Mouse (Mus musculus): Measurements from ENCODE around the gene Ecsit. TPM values are rescaled to one million over a fixed set of nuclear protein-coding genes. Genes with fewer than 3 reads are reported as not detected.
A peak's percentile ranks its signal among the peaks of the same experiment; 100 is the strongest.

Ecsit gene
- total RNA-seq, 2 experiments from 2014 or later: 45.8 to 46.8 TPM

DNA sequence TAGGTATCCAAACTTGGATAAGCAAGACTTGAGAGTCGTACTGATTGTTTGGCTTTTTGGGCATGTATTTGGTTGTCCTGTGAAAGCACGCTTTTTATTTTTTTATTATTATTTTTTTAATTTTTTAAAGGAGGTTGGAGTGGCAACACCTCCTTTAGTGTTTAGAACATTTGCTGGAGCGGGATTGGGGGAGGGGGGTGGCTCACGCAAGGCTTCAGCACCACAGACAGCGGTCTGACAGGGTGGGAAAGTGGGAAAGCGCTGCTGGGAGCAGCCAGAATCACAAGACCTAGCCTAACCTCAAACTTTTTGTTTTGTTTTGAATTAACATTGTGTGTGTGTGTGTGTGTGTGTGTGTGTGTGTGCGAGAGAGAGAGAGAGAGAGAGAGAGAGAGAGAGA is 31.6 kb downstream of the Ecsit start:
- no peak for DNase-seq (ENCODE audit: low spot score in 2 of 2)

DNA sequence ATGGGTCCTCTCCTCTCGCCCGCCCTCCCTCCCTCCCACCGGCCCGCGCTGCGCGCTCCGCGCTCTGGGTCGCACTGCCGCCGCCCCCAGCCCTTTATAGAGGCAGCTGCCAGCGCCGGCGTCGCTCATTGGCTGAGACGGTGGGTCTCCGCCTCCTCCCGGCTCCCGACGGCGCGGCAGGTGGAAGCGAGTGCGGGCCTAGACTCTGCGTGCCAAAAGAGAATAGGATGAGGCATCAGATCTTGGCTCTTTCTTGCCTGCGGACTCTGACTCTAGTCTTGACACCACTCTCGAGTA is 33.3 kb downstream of the Ecsit start, which contains the start of gene Elavl3:
Elavl3 (minus strand) TSS at position 66 of the 297 bp plus-strand sequence.
- DNase-seq (ENCODE audit: low spot score in 2 of 2): peak; percentile 82 to 88

DNA sequence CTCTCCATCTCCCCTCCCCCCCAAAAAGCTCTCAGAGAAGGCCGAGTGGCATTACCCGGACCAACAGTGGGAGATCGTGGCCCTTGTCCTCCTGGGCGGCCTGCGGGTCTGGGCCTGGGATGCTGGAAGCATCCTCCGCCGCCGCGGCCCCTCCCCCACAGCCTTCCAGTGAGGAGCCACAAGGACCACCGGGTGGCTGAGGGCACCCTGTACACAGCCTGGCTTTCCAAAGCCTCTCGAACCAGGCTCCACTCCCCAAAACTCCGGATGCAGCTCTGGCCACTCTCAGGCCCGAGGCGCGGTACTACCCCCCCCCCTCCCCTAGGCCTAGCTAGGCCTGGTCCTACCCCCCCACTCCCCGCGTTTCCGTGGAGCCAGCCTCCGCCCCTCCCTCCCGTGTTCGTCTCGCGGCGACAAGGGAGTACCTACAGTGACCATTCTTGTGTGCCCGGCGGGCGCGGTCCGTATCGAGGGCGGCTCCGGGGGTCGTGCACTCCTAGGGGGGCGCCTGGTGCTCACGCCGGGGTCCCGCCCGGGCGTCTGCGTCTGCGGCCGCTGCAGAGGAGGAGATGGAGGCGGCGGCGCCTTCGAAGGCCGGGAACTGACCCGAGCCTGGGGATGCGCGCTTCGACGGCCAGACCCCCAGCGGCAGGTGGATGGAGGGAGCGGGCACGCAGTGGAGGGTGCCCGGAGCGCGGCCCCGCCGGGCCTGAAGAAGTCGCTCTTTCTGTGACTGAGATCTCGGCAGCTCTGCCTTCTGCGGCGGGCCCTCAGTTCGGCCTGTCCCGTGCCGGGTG is 33.9 kb downstream of the Ecsit start:
- peak; percentile 61 to 71 for DNase-seq (ENCODE audit: low spot score in 2 of 2)

DNA sequence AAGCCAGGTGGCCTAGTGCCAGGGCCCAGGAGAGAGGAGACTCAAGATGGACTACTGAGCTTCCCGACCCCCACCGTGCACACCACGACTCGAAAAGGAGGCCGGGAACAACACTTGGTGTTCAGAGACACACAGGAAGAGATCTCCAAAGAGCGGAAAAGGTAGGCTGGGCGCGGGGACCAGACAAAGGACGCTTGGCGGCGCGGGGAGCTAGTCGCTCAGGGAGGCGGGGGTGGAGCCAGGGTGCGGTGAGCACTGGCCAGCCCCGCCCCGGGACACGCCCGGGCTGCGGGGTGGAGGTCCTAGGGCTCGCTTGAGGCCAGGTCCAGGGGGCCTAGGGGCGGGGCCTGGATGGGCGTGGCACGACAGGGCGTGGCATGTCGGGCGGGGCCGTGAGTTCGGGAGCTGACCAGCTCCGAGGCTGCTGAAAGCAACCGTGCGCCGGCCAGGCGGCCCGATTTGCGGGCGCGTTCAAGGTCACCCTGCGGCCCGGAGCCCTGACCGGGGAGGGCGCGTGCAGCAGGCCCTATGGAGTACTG is 34.8 kb downstream of the Ecsit start:
- peak; percentile 60 to 71 for DNase-seq (ENCODE audit: low spot score in 2 of 2)

DNA sequence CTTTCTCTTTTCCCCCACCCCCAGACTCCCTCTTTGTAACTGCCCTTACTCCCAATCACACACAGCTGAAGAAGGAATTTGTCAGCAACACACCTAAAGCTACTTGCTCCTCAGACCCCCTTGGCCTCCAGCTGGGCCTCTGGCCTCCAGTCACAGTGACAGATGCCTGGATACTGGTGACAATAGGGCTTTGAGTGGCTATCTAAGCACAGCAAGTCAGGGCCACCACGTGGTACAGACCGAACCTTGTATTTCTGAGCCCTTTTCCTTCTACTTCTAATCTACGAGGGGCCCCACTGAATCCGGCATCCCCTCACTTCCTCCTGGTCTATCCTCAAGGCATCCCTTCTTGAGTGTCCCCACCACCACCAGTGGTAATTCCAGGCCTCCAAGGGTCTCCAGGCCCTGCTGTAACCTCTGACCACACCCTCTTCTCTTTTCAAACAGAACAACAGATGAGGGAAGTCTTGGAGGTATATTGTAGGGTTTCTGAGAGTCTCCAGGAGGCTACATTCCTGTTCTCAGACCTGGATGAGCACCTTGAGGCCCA is 35.4 kb downstream of the Ecsit start:
- DNase-seq (ENCODE audit: low spot score in 2 of 2): no peak

DNA sequence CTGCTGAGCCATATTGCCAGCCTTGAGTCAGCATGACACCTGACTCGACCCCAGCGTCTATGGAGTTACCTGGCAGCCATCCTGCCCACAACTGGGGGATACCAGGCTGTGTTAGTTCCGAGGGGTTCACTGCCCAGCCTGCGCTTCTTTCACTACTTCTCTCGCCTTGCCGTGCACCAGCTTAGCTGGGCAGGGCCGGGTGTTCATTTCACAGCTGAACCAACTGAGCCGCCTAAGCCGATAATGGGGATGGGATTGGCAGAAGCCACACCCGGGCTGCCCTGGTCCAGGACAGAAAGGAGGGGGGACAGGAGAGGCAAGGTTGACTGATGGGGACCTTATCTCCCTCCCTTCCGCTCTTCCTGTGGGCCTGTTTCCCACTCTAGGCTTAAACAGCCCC is 35.9 kb downstream of the Ecsit start:
- no peak for DNase-seq (ENCODE audit: low spot score in 2 of 2)

DNA sequence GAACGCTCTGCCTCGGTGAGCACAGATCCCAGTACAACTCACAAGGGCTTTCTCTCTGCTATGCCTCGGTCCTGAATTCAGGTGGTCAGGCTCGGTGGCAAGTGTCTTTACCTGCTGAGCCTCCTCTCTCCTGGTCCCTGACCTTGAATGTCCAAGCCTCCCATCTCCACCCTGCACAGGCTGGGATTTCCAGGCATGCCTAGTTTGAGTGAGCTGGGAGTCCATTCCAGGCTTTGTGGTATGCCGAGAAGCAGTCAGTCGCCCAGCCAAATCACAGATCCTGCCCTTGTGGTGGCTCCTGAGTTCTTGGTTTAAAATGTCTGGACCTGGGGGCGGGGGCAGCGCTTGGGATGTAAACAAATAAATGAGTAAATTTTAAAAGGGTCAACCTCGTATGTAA is 37.9 kb downstream of the Ecsit start:
- DNase-seq (ENCODE audit: low spot score in 2 of 2): no peak

DNA sequence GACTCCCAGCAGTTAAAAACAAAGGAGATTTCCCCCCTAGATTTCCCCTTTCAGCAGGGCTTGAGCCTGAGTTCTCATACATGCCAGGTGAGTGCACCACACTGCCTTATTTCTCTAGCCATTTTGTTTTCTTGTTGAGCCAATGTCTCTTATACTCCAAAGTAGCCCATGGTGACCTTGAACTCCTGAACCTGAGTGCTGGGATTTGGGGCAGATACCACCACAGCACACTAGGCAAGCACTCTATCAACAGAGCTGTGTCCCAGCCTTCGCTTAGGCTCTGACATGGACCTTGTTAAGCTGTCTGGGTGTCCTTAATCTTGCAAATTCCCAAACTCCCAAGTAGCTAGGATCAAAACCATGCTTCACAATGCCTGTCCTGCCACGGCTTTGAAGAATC is 43.4 kb downstream of the Ecsit start:
- DNase-seq (ENCODE audit: low spot score in 2 of 2): no peak

DNA sequence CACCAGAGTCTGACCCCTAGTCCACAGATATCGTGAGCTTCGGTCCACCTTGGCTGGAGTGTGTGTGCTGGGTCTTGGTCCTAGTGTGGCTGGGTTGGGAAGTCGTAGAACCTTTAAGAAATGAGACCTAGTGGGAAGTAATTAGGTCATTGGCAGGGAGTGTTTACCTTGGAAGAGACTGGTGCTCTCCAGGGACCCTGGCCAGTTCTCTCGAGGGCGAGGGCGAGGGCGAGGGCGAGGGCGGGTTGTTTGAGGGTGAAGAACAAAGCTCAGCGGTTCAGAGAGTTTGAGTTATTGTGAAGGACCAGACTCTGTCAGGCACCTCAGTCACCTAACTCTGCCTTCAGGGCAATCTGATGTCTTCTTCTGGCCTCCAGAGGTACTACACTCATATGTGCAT is 47.4 kb downstream of the Ecsit start:
- no peak for DNase-seq (ENCODE audit: low spot score in 2 of 2)

DNA sequence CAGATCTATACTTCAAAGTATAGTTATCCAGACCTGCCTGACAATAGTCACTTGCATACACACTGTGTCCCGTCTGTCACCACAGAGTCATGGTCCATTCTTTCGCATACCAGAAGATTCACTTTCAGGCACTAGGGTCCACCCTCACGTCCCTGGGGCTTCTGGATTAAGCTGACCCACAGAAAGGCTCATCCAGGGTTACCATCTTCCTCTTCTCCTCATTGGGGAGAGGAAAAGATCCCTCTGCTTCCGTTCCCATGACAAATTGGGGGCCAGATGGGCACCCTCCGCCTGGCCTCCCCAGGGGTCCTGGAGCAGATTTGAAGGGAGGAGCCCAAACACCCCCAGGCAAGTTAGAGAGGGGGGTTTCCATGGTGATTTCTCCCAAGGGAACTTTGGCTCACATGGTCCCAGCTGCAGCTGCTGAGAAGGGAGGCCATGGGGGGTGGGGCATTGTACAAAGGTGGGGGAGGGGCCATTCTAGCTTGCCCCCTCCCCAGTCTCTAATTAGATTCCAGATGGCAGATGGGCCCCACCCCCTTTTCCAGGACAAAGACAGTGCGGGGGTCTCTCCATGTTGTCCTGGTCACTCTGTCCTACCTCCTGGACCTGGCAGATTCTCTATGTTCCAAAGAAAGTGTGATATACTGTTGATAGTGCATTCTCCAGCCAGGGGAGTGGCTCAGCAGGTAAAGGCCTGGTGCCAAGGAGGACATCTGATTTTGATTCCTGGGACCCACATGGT is 49.8 kb downstream of the Ecsit start:
- DNase-seq (ENCODE audit: low spot score in 2 of 2): no peak

DNA sequence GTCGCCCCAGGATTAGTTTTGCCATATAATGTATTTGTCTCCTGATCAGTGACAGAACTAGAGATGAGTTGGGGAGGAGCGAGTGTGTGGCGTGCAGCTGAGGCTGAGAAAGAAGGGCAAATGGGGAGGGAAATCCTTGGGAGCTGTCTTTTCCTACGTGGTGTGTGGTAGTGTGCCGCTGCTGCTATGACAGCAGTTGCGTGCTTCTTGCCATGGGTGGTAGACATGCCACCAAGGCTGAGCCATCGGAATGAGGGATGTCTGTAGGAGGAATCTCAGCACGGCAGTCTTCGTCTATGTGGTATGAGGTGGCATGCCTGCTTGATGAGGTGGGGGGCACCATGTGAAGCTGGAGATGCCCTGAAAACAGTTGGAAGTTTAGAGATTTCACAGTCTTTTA is 54.9 kb downstream of the Ecsit start:
- no peak for DNase-seq (ENCODE audit: low spot score in 2 of 2)

DNA sequence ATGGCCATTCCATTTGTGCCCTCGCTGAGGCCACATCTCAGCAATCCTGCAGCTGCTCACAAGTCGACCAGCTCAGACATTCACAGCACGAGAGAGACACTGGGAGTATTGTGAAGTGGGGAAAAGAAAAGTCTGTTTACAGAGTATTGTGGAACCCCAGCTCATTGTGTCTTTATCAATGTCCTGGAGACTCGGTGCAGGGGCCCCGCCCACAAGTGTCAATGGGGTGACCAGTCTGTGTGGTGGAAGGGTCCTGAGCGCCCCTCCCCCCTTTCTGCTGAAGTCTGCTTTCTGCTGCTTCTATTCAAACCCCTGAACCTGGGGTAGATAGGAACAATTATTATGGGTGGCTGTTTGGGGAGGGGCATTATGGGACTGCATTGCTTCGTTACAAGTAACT is 56.8 kb downstream of the Ecsit start:
- DNase-seq (ENCODE audit: low spot score in 2 of 2): no peak

DNA sequence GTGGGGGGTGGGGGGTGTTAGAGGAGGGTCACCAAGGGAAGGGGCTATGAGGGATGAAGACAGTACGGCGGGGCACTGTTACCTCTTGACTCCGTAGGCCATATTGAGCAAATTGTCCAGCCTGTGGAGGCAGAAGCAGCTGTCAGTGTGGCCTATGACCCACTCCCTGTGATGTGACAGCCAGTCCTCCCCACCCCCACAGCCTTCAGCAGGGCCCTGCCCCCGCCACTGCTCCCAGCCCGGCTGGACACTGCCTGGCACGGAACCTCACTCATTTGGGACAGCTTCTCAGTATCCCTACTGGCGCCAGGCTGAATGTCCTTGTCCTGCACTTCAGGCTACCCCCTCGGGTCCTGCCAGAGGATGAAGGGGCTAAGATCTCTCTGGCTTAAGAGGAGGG is 60.6 kb downstream of the Ecsit start:
- DNase-seq (ENCODE audit: low spot score in 2 of 2): no peak

Small RNA genes within 50 kb of the gene (microRNA-seq; reads per million reads assigned to microRNA genes)
- 0.20 to 0.22 reads per million in 2 experiments for gene Mir7084

Other genes starting within 250 kb of the Ecsit start
- gene Angptl8, start 249.9 kb downstream of the Ecsit start, total RNA-seq (2021): not detected
- gene Dock6, start 232.8 kb downstream of the Ecsit start, total RNA-seq (2021): 10 to 100 TPM; 32.6 to 34.5 TPM
- gene Rab3d, start 167.2 kb downstream of the Ecsit start, total RNA-seq (2021): 10 to 100 TPM; 30.4 to 36.7 TPM
- gene Ccdc159, start 158.0 kb downstream of the Ecsit start, total RNA-seq (2021): 10 to 100 TPM; 15.5 to 16.1 TPM
- gene Tmem205, start 157.9 kb downstream of the Ecsit start, total RNA-seq (2021): 10 to 100 TPM; 30.4 to 35.3 TPM
- 100 to 1,000 TPM; 312 to 317 TPM for gene Plppr2, start 148.4 kb downstream of the Ecsit start, total RNA-seq (2021)
- gene Swsap1, start 129.7 kb downstream of the Ecsit start, total RNA-seq (2021): 10 to 100 TPM; 13.5 to 14.5 TPM
- 1 to 10 TPM; 2.0 to 3.2 TPM for gene Epor, start 121.9 kb downstream of the Ecsit start, total RNA-seq (2021)
- gene Rgl3, start 96.0 kb downstream of the Ecsit start, total RNA-seq (2021): 1 to 10 TPM; 1.4 to 2.2 TPM
- gene Ccdc151, start 82.8 kb downstream of the Ecsit start, total RNA-seq (2021): 1 to 10 TPM; 5.3 to 5.7 TPM
- 10 to 100 TPM; 90.5 to 96.5 TPM for gene Prkcsh, start 82.6 kb downstream of the Ecsit start, total RNA-seq (2021)
- 100 to 1,000 TPM; 197 to 205 TPM for gene Elavl3, start 33.4 kb downstream of the Ecsit start, total RNA-seq (2021)
- 1 to 10 TPM in 1 of 2 experiments, not detected in 1; 6.2 TPM for gene Gm49318, start 14.2 kb downstream of the Ecsit start, total RNA-seq (2021)
- gene Zfp653, start 14.1 kb downstream of the Ecsit start, total RNA-seq (2021): 10 to 100 TPM; 19.4 to 21.1 TPM
- under 1 TPM; 0.42 to 0.43 TPM for gene Cnn1, start 13.8 kb upstream of the Ecsit start, total RNA-seq (2021)
- 10 to 100 TPM; 60.4 to 60.7 TPM for gene Elof1, start 31.7 kb upstream of the Ecsit start, total RNA-seq (2021)
- under 1 TPM; 0.53 to 0.67 TPM for gene Acp5, start 50.3 kb upstream of the Ecsit start, total RNA-seq (2021)
- gene Pigyl, start 71.4 kb upstream of the Ecsit start, total RNA-seq (2021): 10 to 100 TPM; 38.8 to 48.5 TPM
- under 1 TPM; 0.25 to 0.62 TPM for gene Zfp872, start 102.7 kb upstream of the Ecsit start, total RNA-seq (2021)
- gene Zfp809, start 140.3 kb upstream of the Ecsit start, total RNA-seq (2021): 10 to 100 TPM; 16.9 to 18.5 TPM
- 1 to 10 TPM; 5.6 to 6.0 TPM for gene Zfp599, start 174.5 kb upstream of the Ecsit start, total RNA-seq (2021)
- gene Zfp810, start 222.2 kb upstream of the Ecsit start, total RNA-seq (2021): 10 to 100 TPM; 18.7 to 25.4 TPM

Measured in layer of hippocampus, postnatal 10 days (tissue).